Mouse (Mus musculus): ENCODE measurements at regions not wholly inside any gene's neighbourhood (a gene's known extent, or its start where the extent isn't known, plus 50 kb on each side); places are given as distances from the start of the nearest gene placed in this dataset.

GRCm38 (mm10) chr3:143411655-143412054 lies 529.9 kb upstream of the Pkn2 start:
- no peak for TF ChIP-seq CTCF (IDR thresholded peaks at IDR 0.05; ENCODE audit: insufficient read depth, low read length)
- TF ChIP-seq POLR2A (IDR thresholded peaks at IDR 0.05; ENCODE audit: borderline replicate concordance, extremely low read depth, low read depth, low read length), result no peak
